In genomic region chr1:135313284-135314031, GRCm38 (mm10) we compare ENCODE assay signal across 7 mouse cellular contexts. TPM values are rescaled to one million over a fixed set of nuclear protein-coding genes. Genes with fewer than 3 reads are reported as not detected.
DNase-seq lines count a peak whose midpoint lies in the region; ATAC-seq lines count a peak whose summit lies in the region.

Timm17a (minus strand) TSS chr1:135313778.

- peak within 1 kb of the TSS; percentile 99 for H3K9ac ChIP-seq in intestine, embryonic 16.5 days (ENCODE audit: low read depth, low read length)
- peak within 1 kb of the TSS; percentile 95 for H3K9ac ChIP-seq in midbrain, embryonic 11.5 days (ENCODE audit: low read length)

- H3K9me3 ChIP-seq in intestine, embryonic 16.5 days (ENCODE audit: control insufficient read depth, low read length), result no peaks in the 10 kb centered on the region
- H3K9me3 ChIP-seq in midbrain, embryonic 11.5 days (ENCODE audit: control insufficient read depth, low read length), result no peaks in the 10 kb centered on the region

- peak within 1 kb of the TSS; percentile 90 for H3K27ac ChIP-seq in intestine, embryonic 16.5 days (ENCODE audit: low read length)
- peak within 1 kb of the TSS; percentile 52; the same call in 1 of the 2 replicates for H3K27ac ChIP-seq in midbrain, embryonic 11.5 days (ENCODE audit: low read depth, low read length)

- peak within 1 kb of the TSS; percentile 93 for H3K4me3 ChIP-seq in intestine, embryonic 16.5 days (ENCODE audit: low read length)
- peak within 1 kb of the TSS; percentile 90 for H3K4me3 ChIP-seq in midbrain, embryonic 11.5 days (ENCODE audit: low read depth, low read length)

- WGBS in intestine, embryonic 16.5 days, result under 1% methylated on average over 51 of the region's 51 CpGs
- WGBS in midbrain, embryonic 11.5 days, result under 1% methylated on average over 51 of the region's 51 CpGs

- peaks cover 20% of the 10 kb centered on the region for H3K4me1 ChIP-seq in intestine, embryonic 16.5 days (ENCODE audit: control insufficient read depth, insufficient read depth, low read length)
- peaks cover 9% of the 10 kb centered on the region for H3K4me1 ChIP-seq in midbrain, embryonic 11.5 days (ENCODE audit: control insufficient read depth, insufficient read depth, low read length)

- H3K36me3 ChIP-seq in intestine, embryonic 16.5 days (ENCODE audit: control insufficient read depth, insufficient read depth, low read length), result peaks cover 9% of the 10 kb centered on the region; the same call in 1 of the 2 replicates
- peaks cover 9% of the 10 kb centered on the region for H3K36me3 ChIP-seq in midbrain, embryonic 11.5 days (ENCODE audit: control insufficient read depth, insufficient read depth, low read length)

- peak; percentile 91 for DNase-seq in adrenal gland, adult 8-10 months
- peak; percentile 94 for DNase-seq in embryo, embryonic 9.5 days (ENCODE audit: extremely low spot score)
- DNase-seq in gastrocnemius, postnatal 4 days (ENCODE audit: low spot score in 2 of 2), result peak; percentile 85 to 91
- peak; percentile 94 to 95 for DNase-seq in left cerebral cortex, postnatal 36 days (ENCODE audit: low spot score in 2 of 2)
- peak; percentile 98 for DNase-seq in midbrain, embryonic 11.5 days (ENCODE audit: low spot score, missing footprints)
- DNase-seq in skeletal muscle tissue, adult 2 months (ENCODE audit: low read depth, low spot score), result peak; percentile 93

- peak; percentile 100 for ATAC-seq in intestine, embryonic 16.5 days
- peak; percentile 99 for ATAC-seq in midbrain, embryonic 11.5 days (ENCODE audit: low FRiP score)

- intact Hi-C loops in left cerebral cortex, postnatal 36 days (cut with DNase I), result loop anchor here (2.0 kb wide), 1 partner anchor 55 kb away; no protein-coding TSS in a partner anchor

- peak within 1 kb of the TSS; percentile 71 for H3K4me2 ChIP-seq in intestine, embryonic 16.5 days (ENCODE audit: low read depth, low read length)
- peak within 1 kb of the TSS; percentile 90 for H3K4me2 ChIP-seq in midbrain, embryonic 11.5 days

- no peaks in the 10 kb centered on the region for H3K27me3 ChIP-seq in intestine, embryonic 16.5 days (replicated peaks; ENCODE audit: control insufficient read depth, insufficient read depth, low read length)
- no peaks in the 10 kb centered on the region for H3K27me3 ChIP-seq in midbrain, embryonic 11.5 days (ENCODE audit: control insufficient read depth, insufficient read depth, low read length)

RNA-seq across cellular contexts. Expression of gene Timm17a, which starts in this region (rescaled TPM):
- total RNA-seq in adrenal gland, adult 8-10 months (2022), result 100 to 1,000 TPM; 169 to 204 (median 197) TPM
- total RNA-seq in gastrocnemius, postnatal 4 days (2021), result 100 to 1,000 TPM; 163 to 168 TPM
- polyA plus RNA-seq in intestine, embryonic 16.5 days (2015; fragmentation: Nextera tagmentation; extraction: Ambion mirVana), result 247 and 268 TPM in 2 replicates
- 100 to 1,000 TPM; 148 to 171 TPM for total RNA-seq in left cerebral cortex, postnatal 36 days (2021)
- 177 and 180 TPM in 2 replicates for polyA plus RNA-seq in midbrain, embryonic 11.5 days (2014; fragmentation: Nextera tagmentation; extraction: Ambion mirVana)

Comparison
In these comparisons a context has a peak if more than half of its experiments do, and no peak if none do; other contexts are left out.
1. Peak in every context shown above with its lines: DNase-seq, ATAC-seq, H3K4me3 ChIP-seq and H3K27ac ChIP-seq.